Mouse (Mus musculus): ENCODE data around the gene Plbd1. TPM values are rescaled to one million over a fixed set of nuclear protein-coding genes. Genes with fewer than 3 reads are reported as not detected.

Gene Plbd1
- polyA plus RNA-seq, 1 experiment from 2014 or later: 6.0 TPM

DNA sequence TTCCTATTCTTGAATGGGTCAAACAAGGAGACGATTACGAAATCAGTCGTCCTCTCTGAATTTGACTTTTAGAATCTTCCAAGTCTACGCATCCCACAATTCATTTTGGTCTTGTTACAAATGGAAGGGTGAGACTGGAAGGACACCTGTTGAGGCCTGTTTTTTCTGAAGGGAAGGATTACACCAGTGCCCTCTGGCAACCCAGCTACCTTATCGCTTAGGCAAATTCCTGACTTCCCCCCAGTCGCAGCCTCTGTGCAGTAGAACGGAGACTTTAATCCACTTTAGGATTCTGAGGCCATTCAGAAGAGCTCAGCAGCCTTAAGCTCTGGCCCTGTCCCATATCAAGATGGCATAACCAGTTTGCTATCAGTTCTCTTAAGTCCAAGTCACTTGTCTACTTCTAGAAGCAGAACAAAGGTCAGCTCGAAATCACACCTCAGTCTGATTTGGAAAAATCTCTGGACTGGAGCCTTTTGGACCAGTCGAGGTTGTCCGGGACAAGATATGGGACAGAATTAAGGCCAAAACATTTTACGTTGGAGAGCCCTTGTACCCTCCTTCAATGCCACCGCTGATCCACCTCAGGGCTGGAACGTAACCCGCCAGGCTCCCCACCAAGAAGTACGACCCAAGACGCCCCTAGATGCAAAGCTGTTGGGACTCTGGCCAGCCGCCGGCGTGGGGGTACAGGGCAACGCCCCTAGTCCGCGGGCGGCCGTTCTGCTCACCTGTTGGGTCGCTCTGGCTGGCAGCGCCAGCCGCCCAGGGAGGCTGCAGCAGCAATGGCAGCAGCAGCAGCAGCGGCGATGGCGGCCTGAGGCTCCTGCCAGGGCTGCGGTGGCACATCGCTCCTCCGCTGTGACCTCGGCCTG is 660 bp downstream of the Plbd1 start:
- peaks cover 7% of the 10 kb centered on the region; the same call in 1 of the 2 replicates for H3K4me1 ChIP-seq (ENCODE audit: control insufficient read depth, insufficient read depth, low read length)
- 23% methylated on average over 30 of the region's 34 CpGs for WGBS
- no peak overlapping the region for H3K27ac ChIP-seq (ENCODE audit: low read length)
- ATAC-seq (ENCODE audit: insufficient number of reproducible peaks, insufficient read depth, low FRiP score, low read depth): no peak
- peaks cover 15% of the 10 kb centered on the region for H3K27me3 ChIP-seq (ENCODE audit: control insufficient read depth, insufficient read depth, low read length)
- H3K36me3 ChIP-seq (ENCODE audit: control insufficient read depth, insufficient read depth, low read length): no peaks in the 10 kb centered on the region
- no peaks in the 10 kb centered on the region for H3K9me3 ChIP-seq (ENCODE audit: control insufficient read depth, low read depth, low read length)
- peak overlapping the region; percentile 38; the same call in 1 of the 2 replicates for H3K9ac ChIP-seq (replicated peaks; ENCODE audit: low read depth, low read length)
- peak overlapping the region; percentile 25 for H3K4me3 ChIP-seq (ENCODE audit: low read depth, low read length)
- peak overlapping the region; percentile 59 for H3K4me2 ChIP-seq (replicated peaks; ENCODE audit: low read depth, low read length)

DNA sequence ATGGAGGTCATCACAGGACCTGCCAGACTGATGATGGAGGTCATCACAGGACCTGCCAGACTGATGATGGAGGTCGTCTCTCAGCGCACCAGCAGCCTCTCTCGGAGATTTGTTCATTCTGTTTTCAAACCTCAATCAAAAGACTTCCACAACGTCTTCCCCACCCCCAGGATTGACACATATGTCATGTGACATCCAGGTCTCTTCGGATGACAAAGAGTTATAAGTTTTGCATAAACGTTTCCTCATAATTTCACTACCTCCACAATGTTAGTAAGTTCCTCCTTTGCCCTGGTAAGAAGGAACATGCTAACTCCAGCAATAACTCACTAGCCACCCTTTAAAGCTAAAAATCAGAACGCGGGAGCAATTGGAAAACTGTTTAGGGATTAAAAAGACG is 2.5 kb downstream of the Plbd1 start:
- no peak overlapping the region for H3K27ac ChIP-seq (ENCODE audit: low read length)
- ATAC-seq (ENCODE audit: insufficient number of reproducible peaks, insufficient read depth, low FRiP score, low read depth): no peak
- 86% methylated on average over 9 of the region's 9 CpGs for WGBS
- H3K36me3 ChIP-seq (ENCODE audit: control insufficient read depth, insufficient read depth, low read length): no peaks in the 10 kb centered on the region
- H3K4me1 ChIP-seq (ENCODE audit: control insufficient read depth, insufficient read depth, low read length): peaks cover 7% of the 10 kb centered on the region; the same call in 1 of the 2 replicates
- H3K4me2 ChIP-seq (replicated peaks; ENCODE audit: low read depth, low read length): no peak overlapping the region
- H3K27me3 ChIP-seq (ENCODE audit: control insufficient read depth, insufficient read depth, low read length): peaks cover 15% of the 10 kb centered on the region
- H3K4me3 ChIP-seq (ENCODE audit: low read depth, low read length): no peak overlapping the region
- H3K9ac ChIP-seq (replicated peaks; ENCODE audit: low read depth, low read length): no peak overlapping the region
- no peaks in the 10 kb centered on the region for H3K9me3 ChIP-seq (ENCODE audit: control insufficient read depth, low read depth, low read length)

DNA sequence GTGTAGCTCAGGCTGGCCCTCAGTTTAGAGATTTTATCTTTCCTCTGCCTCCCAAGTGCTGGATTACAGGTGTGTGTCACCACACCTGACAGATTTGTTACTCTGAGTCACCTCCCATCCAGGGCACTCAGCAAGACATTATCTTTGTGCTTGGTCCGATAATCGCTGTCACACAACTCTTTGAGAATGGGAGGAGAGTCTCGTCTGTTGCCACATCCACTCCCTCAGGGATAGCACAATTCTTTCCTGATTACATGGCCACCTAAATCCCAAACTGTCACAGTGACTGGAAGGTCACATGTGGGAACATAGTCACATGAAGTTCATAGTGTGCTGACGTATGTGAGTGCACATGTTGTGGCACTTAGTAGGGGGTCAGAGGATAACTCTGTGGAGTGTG is 3.4 kb downstream of the Plbd1 start:
- Histone ChIP-seq H3K9me3 (ENCODE audit: control insufficient read depth, low read depth, low read length) (no peaks in the 10 kb centered on the region), H3K27me3 (ENCODE audit: control insufficient read depth, insufficient read depth, low read length) (peaks cover 15% of the 10 kb centered on the region), H3K4me2 (replicated peaks; ENCODE audit: low read depth, low read length) (no peak overlapping the region), H3K4me1 (ENCODE audit: control insufficient read depth, insufficient read depth, low read length) (peaks cover 7% of the 10 kb centered on the region; the same call in 1 of the 2 replicates), H3K36me3 (ENCODE audit: control insufficient read depth, insufficient read depth, low read length) (no peaks in the 10 kb centered on the region), H3K27ac (ENCODE audit: low read length) (no peak overlapping the region), H3K4me3 (ENCODE audit: low read depth, low read length) (no peak overlapping the region), H3K9ac (replicated peaks; ENCODE audit: low read depth, low read length) (no peak overlapping the region)
- no peak for ATAC-seq (ENCODE audit: insufficient number of reproducible peaks, insufficient read depth, low FRiP score, low read depth)
- WGBS: 84% methylated on average over 4 of the region's 4 CpGs

DNA sequence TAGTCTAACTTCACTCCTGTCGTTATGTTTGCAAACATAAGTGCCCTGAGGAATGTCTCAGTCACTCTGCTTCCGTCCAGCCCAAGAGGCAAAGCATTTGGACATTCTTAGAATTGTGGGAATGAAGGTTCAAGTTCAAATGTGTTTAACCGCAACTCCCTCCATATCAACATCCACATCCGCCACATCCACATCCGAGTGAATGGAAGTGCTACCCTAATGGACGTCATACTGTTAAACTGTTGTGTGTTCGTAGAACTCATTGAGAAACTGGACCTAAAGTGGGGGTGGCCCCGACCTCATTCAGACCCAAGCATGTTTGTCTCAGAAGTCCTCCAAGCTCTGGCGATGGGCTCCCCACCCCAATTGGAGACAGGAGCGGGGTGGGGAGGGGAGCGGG is 5.9 kb downstream of the Plbd1 start:
- no peak overlapping the region for H3K27ac ChIP-seq (ENCODE audit: low read length)
- whole genome bisulfite sequencing: 55% methylated on average over 11 of the region's 11 CpGs

DNA sequence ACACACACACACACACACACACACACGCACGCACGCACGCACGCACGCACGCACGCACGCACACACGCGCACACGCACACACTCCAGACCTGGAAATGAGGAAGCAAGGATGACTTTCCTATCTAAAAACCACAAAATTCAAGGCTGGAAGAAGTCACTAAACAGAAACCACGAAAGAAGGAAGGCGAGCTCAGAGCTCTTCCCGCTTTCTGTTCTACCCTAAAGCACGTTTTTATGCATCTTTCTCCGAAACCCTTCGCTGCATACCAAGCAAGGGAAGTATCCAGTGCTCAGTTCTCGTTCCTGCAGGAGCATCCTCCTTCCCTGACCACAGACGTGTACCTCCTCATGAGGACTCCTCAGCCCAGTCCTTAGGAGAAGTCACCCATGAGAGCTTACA is 7.3 kb downstream of the Plbd1 start:
- Histone ChIP-seq H3K4me2 (replicated peaks; ENCODE audit: low read depth, low read length) (no peak overlapping the region), H3K27me3 (ENCODE audit: control insufficient read depth, insufficient read depth, low read length) (no peaks in the 10 kb centered on the region), H3K4me1 (ENCODE audit: control insufficient read depth, insufficient read depth, low read length) (no peaks in the 10 kb centered on the region), H3K9me3 (ENCODE audit: control insufficient read depth, low read depth, low read length) (no peaks in the 10 kb centered on the region), H3K36me3 (ENCODE audit: control insufficient read depth, insufficient read depth, low read length) (no peaks in the 10 kb centered on the region), H3K4me3 (ENCODE audit: low read depth, low read length) (no peak overlapping the region), H3K9ac (replicated peaks; ENCODE audit: low read depth, low read length) (no peak overlapping the region), H3K27ac (ENCODE audit: low read length) (no peak overlapping the region)
- ATAC-seq (ENCODE audit: insufficient number of reproducible peaks, insufficient read depth, low FRiP score, low read depth): no peak
- 83% methylated on average over 20 of the region's 20 CpGs for WGBS

More for the DNA sequence above, 5.9 kb downstream of the Plbd1 start:
- H3K36me3 ChIP-seq (ENCODE audit: control insufficient read depth, insufficient read depth, low read length): no peaks in the 10 kb centered on the region
- no peak overlapping the region for H3K9ac ChIP-seq (replicated peaks; ENCODE audit: low read depth, low read length)
- no peak for ATAC-seq (ENCODE audit: insufficient number of reproducible peaks, insufficient read depth, low FRiP score, low read depth)
- no peak overlapping the region for H3K4me3 ChIP-seq (ENCODE audit: low read depth, low read length)
- H3K4me1 ChIP-seq (ENCODE audit: control insufficient read depth, insufficient read depth, low read length): no peaks in the 10 kb centered on the region
- no peaks in the 10 kb centered on the region for H3K27me3 ChIP-seq (ENCODE audit: control insufficient read depth, insufficient read depth, low read length)
- H3K4me2 ChIP-seq (replicated peaks; ENCODE audit: low read depth, low read length): no peak overlapping the region; the same call in 1 of the 2 replicates
- no peaks in the 10 kb centered on the region for H3K9me3 ChIP-seq (ENCODE audit: control insufficient read depth, low read depth, low read length)

DNA sequence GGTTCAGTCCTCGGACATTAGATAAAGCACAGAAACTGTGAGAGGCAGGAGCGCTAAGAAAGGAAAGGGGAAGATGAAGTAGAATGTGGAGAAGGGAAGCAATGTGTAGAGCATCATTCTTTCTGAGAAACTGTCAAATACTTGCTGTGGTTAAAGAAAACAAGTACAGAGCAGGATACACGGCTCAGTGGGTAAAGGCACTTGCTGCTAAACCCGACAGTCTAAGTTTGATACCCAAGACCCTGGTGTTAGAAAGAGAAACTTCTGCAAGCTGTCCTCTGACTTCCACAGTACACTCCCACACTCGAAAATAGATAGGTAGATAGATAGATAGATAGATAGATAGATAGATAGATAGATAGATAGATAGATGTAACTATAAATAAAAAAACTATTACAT is 8.4 kb downstream of the Plbd1 start:
- no peak overlapping the region for H3K27ac ChIP-seq (ENCODE audit: low read length)
- H3K9me3 ChIP-seq (ENCODE audit: control insufficient read depth, low read depth, low read length): no peaks in the 10 kb centered on the region
- H3K4me1 ChIP-seq (ENCODE audit: control insufficient read depth, insufficient read depth, low read length): no peaks in the 10 kb centered on the region
- no peak overlapping the region for H3K4me2 ChIP-seq (replicated peaks; ENCODE audit: low read depth, low read length)
- no peaks in the 10 kb centered on the region for H3K36me3 ChIP-seq (ENCODE audit: control insufficient read depth, insufficient read depth, low read length)
- no peak overlapping the region for H3K9ac ChIP-seq (replicated peaks; ENCODE audit: low read depth, low read length)
- H3K4me3 ChIP-seq (ENCODE audit: low read depth, low read length): no peak overlapping the region
- 52% methylated on average over 5 of the region's 5 CpGs for WGBS
- no peaks in the 10 kb centered on the region for H3K27me3 ChIP-seq (ENCODE audit: control insufficient read depth, insufficient read depth, low read length)
- ATAC-seq (ENCODE audit: insufficient number of reproducible peaks, insufficient read depth, low FRiP score, low read depth): no peak

DNA sequence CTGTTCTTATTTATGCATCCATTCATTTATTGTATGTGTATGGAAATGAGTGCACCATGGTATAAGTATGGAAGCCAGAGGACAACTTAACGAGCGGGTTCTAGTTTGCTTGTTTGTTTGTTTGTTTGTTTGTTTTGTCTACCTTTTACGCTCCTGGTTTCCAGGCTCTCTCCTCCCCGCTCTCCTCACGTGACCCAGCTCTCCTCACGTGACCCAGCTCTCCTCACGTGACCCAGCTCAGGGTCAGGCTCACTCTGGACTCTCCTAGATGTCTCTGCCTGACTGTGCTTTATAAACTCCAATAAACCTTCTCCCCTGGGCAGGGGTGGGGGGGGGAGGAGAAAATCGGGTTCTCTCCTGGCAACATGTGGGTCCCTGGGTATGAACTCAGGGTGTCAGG is 11.1 kb downstream of the Plbd1 start:
- no peak for ATAC-seq (ENCODE audit: insufficient number of reproducible peaks, insufficient read depth, low FRiP score, low read depth)
- no peaks in the 10 kb centered on the region for H3K9me3 ChIP-seq (ENCODE audit: control insufficient read depth, low read depth, low read length)
- H3K27me3 ChIP-seq (ENCODE audit: control insufficient read depth, insufficient read depth, low read length): no peaks in the 10 kb centered on the region
- H3K4me3 ChIP-seq (ENCODE audit: low read depth, low read length): no peak overlapping the region
- no peak overlapping the region for H3K9ac ChIP-seq (replicated peaks; ENCODE audit: low read depth, low read length)
- H3K36me3 ChIP-seq (ENCODE audit: control insufficient read depth, insufficient read depth, low read length): no peaks in the 10 kb centered on the region
- H3K4me2 ChIP-seq (replicated peaks; ENCODE audit: low read depth, low read length): no peak overlapping the region
- H3K27ac ChIP-seq (ENCODE audit: low read length): no peak overlapping the region
- no peaks in the 10 kb centered on the region for H3K4me1 ChIP-seq (ENCODE audit: control insufficient read depth, insufficient read depth, low read length)
- WGBS: 84% methylated on average over 8 of the region's 8 CpGs

DNA sequence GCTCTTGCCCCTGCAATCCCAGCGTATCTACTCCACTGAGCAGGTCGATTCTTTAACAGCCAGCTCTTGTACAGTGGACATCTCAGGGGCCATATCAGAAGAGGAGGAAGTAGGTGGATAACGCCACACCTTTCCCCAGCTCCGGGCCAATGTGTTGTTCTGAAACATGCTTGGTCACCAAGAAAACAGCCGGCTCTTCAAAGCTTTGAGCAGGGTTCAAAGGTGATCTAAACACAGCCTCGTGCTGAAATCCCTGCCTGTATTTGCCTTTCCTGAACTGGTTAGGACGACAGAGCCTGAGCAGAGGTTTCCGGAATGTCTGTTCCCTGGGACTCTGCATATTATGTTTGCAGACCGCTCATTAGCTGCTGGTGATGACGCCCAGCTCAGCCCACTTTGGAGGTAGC is 14.3 kb downstream of the Plbd1 start:
- Histone ChIP-seq H3K4me2 (replicated peaks; ENCODE audit: low read depth, low read length) (no peak overlapping the region), H3K4me1 (ENCODE audit: control insufficient read depth, insufficient read depth, low read length) (no peaks in the 10 kb centered on the region), H3K9me3 (ENCODE audit: control insufficient read depth, low read depth, low read length) (peaks cover 3% of the 10 kb centered on the region; the same call in 1 of the 2 replicates), H3K36me3 (ENCODE audit: control insufficient read depth, insufficient read depth, low read length) (no peaks in the 10 kb centered on the region), H3K27ac (ENCODE audit: low read length) (no peak overlapping the region), H3K4me3 (ENCODE audit: low read depth, low read length) (no peak overlapping the region), H3K27me3 (ENCODE audit: control insufficient read depth, insufficient read depth, low read length) (no peaks in the 10 kb centered on the region), H3K9ac (replicated peaks; ENCODE audit: low read depth, low read length) (no peak overlapping the region)
- 31% methylated on average over 10 of the region's 10 CpGs for WGBS
- ATAC-seq (ENCODE audit: insufficient number of reproducible peaks, insufficient read depth, low FRiP score, low read depth): peak; percentile 53

Data from stomach, embryonic 14.5 days (tissue).